Mouse (Mus musculus) C2C12 (cell line): ENCODE results near the gene Gm5678. TPM values are rescaled to one million over a fixed set of nuclear protein-coding genes. Genes with fewer than 3 reads are reported as not detected.

Experiments
- H3K27me3 ChIP-seq: one replicate; pipeline ENCODE4 v1.6.1; 2011; ENCODE audit not compliant: control insufficient read depth, insufficient read depth, insufficient read length
- H3K36me3 ChIP-seq: one replicate; pipeline ENCODE4 v1.6.1; 2011; ENCODE audit not compliant: control insufficient read depth, insufficient read depth
- H3K4me3 ChIP-seq: one replicate; pipeline ENCODE4 v1.5.1; 2011; ENCODE audit warnings: mild to moderate bottlenecking, control low read depth; ENCODE audit not compliant: poor library complexity, insufficient read depth, severe bottlenecking
- H3K79me2 ChIP-seq: one replicate; pipeline ENCODE4 v1.6.1; 2011; ENCODE audit not compliant: control insufficient read depth, insufficient read depth
- H3K79me3 ChIP-seq: one replicate; pipeline ENCODE4 v1.6.1; 2011; ENCODE audit warnings: low read depth, control low read depth
- H3ac ChIP-seq: one replicate; pipeline ENCODE3; 2011; ENCODE audit warnings: low read depth; ENCODE audit not compliant: control insufficient read depth, insufficient read length
- CEBPB ChIP-seq: IDR thresholded peaks from one replicate; pipeline ENCODE4 v1.6.1; 2011; ENCODE audit warnings: low read depth, mild to moderate bottlenecking, control low read depth, moderate library complexity
- CTCF ChIP-seq: IDR thresholded peaks from one replicate; pipeline ENCODE4 v1.5.1; 2011; ENCODE audit not compliant: control insufficient read depth, insufficient read depth, insufficient read length
- FOSL1 ChIP-seq: IDR thresholded peaks from one replicate; pipeline ENCODE4 v1.8.0; 2011; ENCODE audit warnings: mild to moderate bottlenecking, low read length; ENCODE audit not compliant: poor library complexity, insufficient read depth, severe bottlenecking
- MAX ChIP-seq: IDR thresholded peaks from one replicate; pipeline ENCODE4 v1.6.1; 2011; ENCODE audit warnings: mild to moderate bottlenecking, control low read depth
- MYOD1 ChIP-seq: IDR thresholded peaks from one replicate; pipeline ENCODE4 v1.6.1; 2011; ENCODE audit warnings: low read depth; ENCODE audit not compliant: control insufficient read depth, insufficient read length
- MYOG ChIP-seq: IDR thresholded peaks from one replicate; pipeline ENCODE4 v1.6.1; 2011; ENCODE audit not compliant: control insufficient read depth, insufficient read length; ENCODE audit errors: extremely low read depth
- USF1 ChIP-seq: IDR thresholded peaks from one replicate; pipeline ENCODE4 v1.6.1; 2011; ENCODE audit warnings: low read depth, mild to moderate bottlenecking, control low read depth, moderate library complexity
- polyA plus RNA-seq: library from polyadenylated mRNA; unstranded; fragments of >200 nt; fragmentation: generic; extraction: Trizol; gene quantifications from one replicate; pipeline ENCODE4 v1.2.1, GENCODE M21; 2012; ENCODE audit warnings: missing spikeins

Gm5678 gene
- polyA plus RNA-seq, 1 experiment: not detected

DNA sequence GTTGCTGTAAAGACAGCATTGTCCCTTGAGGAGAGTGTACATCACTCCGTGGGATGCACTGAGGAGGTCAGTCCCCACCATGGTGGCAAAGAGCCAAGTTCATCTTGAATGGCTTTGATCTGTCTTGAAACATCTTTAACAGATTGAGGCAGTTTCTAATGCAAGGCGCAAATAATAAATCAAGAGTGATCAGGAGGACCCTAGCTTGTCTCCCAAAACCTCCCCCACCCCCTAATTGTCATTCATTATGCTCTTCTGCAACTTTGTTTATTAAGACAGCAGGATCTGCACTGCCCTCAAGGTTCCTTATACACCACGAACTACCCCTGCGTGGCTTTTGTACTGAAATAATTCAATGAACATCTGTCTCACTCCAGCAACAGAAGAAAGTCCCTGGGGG, 22.3 kb upstream of the Gm5678 start, which contains the start of gene Cbr1:
Gene Cbr1 (plus strand): TSS at position 301 of the 400 bp plus-strand sequence.
- Histone ChIP-seq H3K27me3 (no peaks in the 10 kb centered on the region), H3K4me3 (no peak within 1 kb of the TSS), H3ac (no peak within 1 kb of the TSS), H3K36me3 (no peaks in the 10 kb centered on the region), H3K79me3 (no peaks in the 10 kb centered on the region), H3K79me2 (no peaks in the 10 kb centered on the region)
- TF ChIP-seq MYOG (no peak), CEBPB (no peak), FOSL1 (no peak), MYOD1 (no peak), USF1 (no peak), MAX (no peak), CTCF (no peak)

DNA sequence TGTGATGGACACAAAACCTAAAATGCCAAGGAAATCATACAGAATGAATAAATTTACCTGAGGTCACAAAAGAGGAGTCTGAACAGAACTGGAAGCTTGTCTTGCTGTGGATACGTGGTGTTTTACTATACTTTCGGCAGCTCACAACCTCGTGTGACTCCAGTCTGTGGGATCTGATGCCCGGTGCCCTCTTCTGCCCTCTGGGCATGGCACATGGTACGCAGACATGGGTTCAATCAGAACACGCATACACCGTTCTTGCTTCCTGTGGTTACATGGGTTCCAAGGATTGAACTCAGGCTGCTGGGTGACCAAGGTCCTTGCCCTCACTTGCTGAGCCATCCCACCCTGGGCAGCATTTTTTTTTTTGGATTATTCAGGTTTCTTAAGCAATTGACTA, 21.8 kb upstream of the Gm5678 start:
- H3K36me3 ChIP-seq: no peaks in the 10 kb centered on the region
- TF ChIP-seq CEBPB: no peak
- no peak for TF ChIP-seq MYOG
- no peak for TF ChIP-seq USF1
- no peak for TF ChIP-seq MYOD1
- no peak overlapping the region for H3ac ChIP-seq
- H3K79me3 ChIP-seq: no peaks in the 10 kb centered on the region
- no peaks in the 10 kb centered on the region for H3K79me2 ChIP-seq
- no peaks in the 10 kb centered on the region for H3K27me3 ChIP-seq
- no peak overlapping the region for H3K4me3 ChIP-seq

DNA sequence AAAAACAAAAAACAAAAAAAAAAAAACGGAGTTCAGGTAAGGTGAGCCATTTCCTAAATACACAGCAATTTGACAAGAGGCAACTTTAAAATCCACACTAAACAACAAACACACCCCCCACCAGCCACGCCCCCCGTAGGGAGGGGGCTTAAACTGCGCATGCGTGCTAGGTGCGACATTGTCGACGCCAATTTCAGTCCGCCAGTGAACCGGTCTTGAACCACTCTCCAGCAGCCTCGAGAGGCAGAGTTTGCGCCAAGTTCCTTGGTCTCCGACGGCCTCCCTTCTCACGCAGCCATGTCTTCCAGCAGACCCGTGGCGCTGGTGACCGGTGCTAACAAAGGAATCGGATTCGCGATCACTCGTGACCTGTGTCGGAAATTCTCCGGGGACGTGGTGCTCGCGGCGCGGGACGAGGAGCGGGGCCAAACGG, 20.2 kb upstream of the Gm5678 start:
- Histone ChIP-seq H3K4me3 (no peak overlapping the region), H3ac (peak overlapping the region; percentile 55), H3K79me3 (no peaks in the 10 kb centered on the region), H3K79me2 (no peaks in the 10 kb centered on the region), H3K27me3 (no peaks in the 10 kb centered on the region), H3K36me3 (no peaks in the 10 kb centered on the region)
- TF ChIP-seq MYOG (no peak), CTCF (no peak), CEBPB (no peak), MYOD1 (no peak), MAX (no peak), FOSL1 (no peak), USF1 (no peak)

DNA sequence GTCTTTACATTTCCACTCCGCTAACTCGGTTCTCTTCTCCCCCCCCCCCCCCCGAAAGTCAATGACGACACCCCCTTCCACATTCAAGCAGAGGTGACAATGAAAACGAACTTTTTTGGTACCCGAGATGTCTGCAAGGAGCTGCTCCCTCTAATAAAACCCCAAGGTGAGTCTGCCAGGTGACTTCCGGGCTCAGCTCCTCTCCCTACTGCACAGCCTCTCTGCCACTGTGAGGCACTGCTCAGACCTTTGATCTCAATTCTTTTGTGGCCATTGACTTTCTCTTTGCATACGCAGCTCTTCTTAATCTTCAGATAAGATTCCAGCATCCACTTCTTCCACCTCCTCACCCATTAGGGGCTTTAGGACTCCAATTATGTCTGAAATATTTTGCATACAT, 19.2 kb upstream of the Gm5678 start:
- no peaks in the 10 kb centered on the region for H3K36me3 ChIP-seq
- H3K4me3 ChIP-seq: no peak overlapping the region
- H3K79me2 ChIP-seq: no peaks in the 10 kb centered on the region
- no peak overlapping the region for H3ac ChIP-seq
- no peaks in the 10 kb centered on the region for H3K27me3 ChIP-seq
- TF ChIP-seq FOSL1: no peak
- TF ChIP-seq MYOG: no peak
- no peak for TF ChIP-seq MYOD1
- no peak for TF ChIP-seq MAX
- H3K79me3 ChIP-seq: no peaks in the 10 kb centered on the region

DNA sequence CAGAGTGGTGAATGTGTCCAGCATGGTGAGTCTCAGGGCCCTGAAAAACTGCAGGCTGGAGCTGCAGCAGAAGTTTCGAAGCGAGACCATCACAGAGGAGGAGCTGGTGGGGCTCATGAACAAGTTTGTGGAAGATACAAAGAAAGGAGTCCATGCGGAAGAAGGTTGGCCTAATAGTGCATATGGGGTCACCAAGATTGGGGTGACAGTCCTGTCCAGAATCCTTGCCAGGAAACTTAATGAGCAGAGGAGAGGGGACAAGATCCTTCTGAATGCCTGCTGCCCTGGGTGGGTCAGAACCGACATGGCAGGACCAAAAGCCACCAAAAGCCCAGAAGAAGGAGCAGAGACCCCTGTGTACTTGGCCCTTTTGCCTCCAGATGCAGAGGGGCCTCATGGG, 18.1 kb upstream of the Gm5678 start:
- Histone ChIP-seq H3K27me3 (no peaks in the 10 kb centered on the region), H3K79me2 (no peaks in the 10 kb centered on the region), H3ac (no peak overlapping the region), H3K4me3 (no peak overlapping the region), H3K79me3 (no peaks in the 10 kb centered on the region), H3K36me3 (no peaks in the 10 kb centered on the region)
- TF ChIP-seq CTCF: no peak
- no peak for TF ChIP-seq MAX
- TF ChIP-seq MYOD1: no peak
- TF ChIP-seq CEBPB: no peak
- TF ChIP-seq FOSL1: no peak
- TF ChIP-seq USF1: no peak
- TF ChIP-seq MYOG: no peak

DNA sequence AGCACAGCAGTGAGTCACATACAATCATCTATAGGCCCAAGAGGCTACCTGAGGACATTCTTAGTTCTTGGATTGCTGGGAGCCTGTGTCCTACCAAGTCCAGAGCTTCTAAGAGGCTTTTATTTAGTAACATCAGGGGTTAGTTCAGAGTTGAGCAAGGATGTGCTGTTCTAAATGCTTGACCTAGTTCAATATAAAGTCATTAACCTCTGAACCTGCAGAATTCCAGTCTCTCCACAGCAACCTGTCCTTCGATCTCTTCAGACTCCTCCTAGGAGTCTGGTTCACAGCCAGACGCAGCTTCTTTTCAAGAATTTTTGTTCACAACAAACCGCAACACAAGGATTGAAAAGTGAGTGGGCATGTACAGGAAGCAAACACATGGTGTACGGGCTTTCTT, 16.9 kb upstream of the Gm5678 start:
- Histone ChIP-seq H3K27me3 (no peaks in the 10 kb centered on the region), H3K79me3 (no peaks in the 10 kb centered on the region), H3K79me2 (no peaks in the 10 kb centered on the region), H3ac (no peak overlapping the region), H3K4me3 (no peak overlapping the region), H3K36me3 (no peaks in the 10 kb centered on the region)
- TF ChIP-seq MYOD1 (no peak), MAX (no peak), CEBPB (no peak), MYOG (no peak), CTCF (no peak), USF1 (no peak), FOSL1 (no peak)
